Mouse (Mus musculus): ENCODE data around the gene Ptrh1. TPM values are rescaled to one million over a fixed set of nuclear protein-coding genes. Genes with fewer than 3 reads are reported as not detected.
A peak's percentile ranks its signal among the peaks of the same experiment; 100 is the strongest.

The Ptrh1 gene
- polyA plus RNA-seq, 1 experiment from 2014 or later: 5.9 TPM

GRCm38 (mm10) chr2:32740916-32741272 is 34.7 kb upstream of the Ptrh1 start, which contains the start of gene 6330409D20Rik:
Gene 6330409D20Rik, minus strand, starts transcription at chr2:32741016.
- Histone ChIP-seq H3K4me1 (peaks cover 29% of the 10 kb centered on the region), H3K4me3 (peak within 1 kb of the TSS; percentile 69), H3K9ac (peak within 1 kb of the TSS; percentile 90), H3K36me3 (replicated peaks) (peaks cover 11% of the 10 kb centered on the region), H3K4me2 (peak within 1 kb of the TSS; percentile 74), H3K27ac (peak within 1 kb of the TSS; percentile 90), H3K9me3 (no peaks in the 10 kb centered on the region), H3K27me3 (replicated peaks) (no peaks in the 10 kb centered on the region)
- ATAC-seq (replicated peaks): peak; percentile 8; the same call in 1 of the 2 replicates
- 3% methylated on average over 11 of the region's 11 CpGs for WGBS

- peak overlapping the region; percentile 90 for H3K27ac ChIP-seq
- peak overlapping the region; percentile 69 for H3K4me3 ChIP-seq
- peaks cover 29% of the 10 kb centered on the region for H3K4me1 ChIP-seq
- H3K9ac ChIP-seq: peak overlapping the region; percentile 90
- H3K9me3 ChIP-seq: no peaks in the 10 kb centered on the region
- H3K27me3 ChIP-seq (replicated peaks): no peaks in the 10 kb centered on the region
- peak; percentile 57 for ATAC-seq (replicated peaks)
- 4% methylated on average over 56 of the region's 58 CpGs for WGBS
- peak overlapping the region; percentile 74 for H3K4me2 ChIP-seq
- H3K36me3 ChIP-seq (replicated peaks): peaks cover 17% of the 10 kb centered on the region
These were observed 34.1 kb upstream of the Ptrh1 start for GRCm38 (mm10) chr2:32741273-32742172.

DNA sequence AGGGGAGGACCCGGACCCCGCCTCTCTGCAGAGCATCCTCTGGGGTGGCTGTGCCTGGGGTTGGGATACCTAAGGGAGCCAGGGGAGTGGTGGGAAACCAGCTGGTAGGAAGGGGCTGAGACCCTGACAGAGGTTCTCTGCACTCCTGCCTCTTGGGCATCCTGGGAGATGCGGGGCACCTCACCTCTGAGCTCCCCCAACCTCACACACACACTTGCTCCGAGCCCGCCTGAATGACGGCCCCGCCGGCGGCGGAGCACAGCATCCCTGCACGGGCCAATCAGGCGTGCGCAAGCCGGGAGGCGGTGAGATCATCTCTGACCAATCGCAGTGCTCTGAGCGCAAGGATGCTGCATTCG is 33.4 kb upstream of the Ptrh1 start:
- Histone ChIP-seq H3K4me2 (peak overlapping the region; percentile 74), H3K4me1 (peaks cover 29% of the 10 kb centered on the region), H3K27ac (peak overlapping the region; percentile 90), H3K27me3 (replicated peaks) (no peaks in the 10 kb centered on the region), H3K4me3 (peak overlapping the region; percentile 69), H3K36me3 (replicated peaks) (peaks cover 23% of the 10 kb centered on the region), H3K9me3 (no peaks in the 10 kb centered on the region), H3K9ac (peak overlapping the region; percentile 90)
- ATAC-seq (replicated peaks): peak; percentile 94
- WGBS: 9% methylated on average over 18 of the region's 18 CpGs

GRCm38 (mm10) chr2:32744272-32744982 is 31.2 kb upstream of the Ptrh1 start:
- 86% methylated on average over 15 of the region's 15 CpGs for WGBS
- H3K9ac ChIP-seq: no peak overlapping the region

GRCm38 (mm10) chr2:32749082-32749481 is 26.5 kb upstream of the Ptrh1 start:
- H3K36me3 ChIP-seq (replicated peaks): peaks cover 37% of the 10 kb centered on the region
- no peak overlapping the region for H3K4me3 ChIP-seq
- peaks cover 22% of the 10 kb centered on the region for H3K4me1 ChIP-seq
- no peak overlapping the region for H3K27ac ChIP-seq
- no peak overlapping the region for H3K4me2 ChIP-seq
- WGBS: 92% methylated on average over 16 of the region's 16 CpGs
- no peak for ATAC-seq (replicated peaks)
- H3K9me3 ChIP-seq: no peaks in the 10 kb centered on the region
- no peaks in the 10 kb centered on the region for H3K27me3 ChIP-seq (replicated peaks)
- no peak overlapping the region for H3K9ac ChIP-seq

More at GRCm38 (mm10) chr2:32744272-32744982, 31.2 kb upstream of the Ptrh1 start:
- H3K36me3 ChIP-seq (replicated peaks): peaks cover 32% of the 10 kb centered on the region
- H3K4me2 ChIP-seq: no peak overlapping the region
- H3K27me3 ChIP-seq (replicated peaks): no peaks in the 10 kb centered on the region
- H3K4me3 ChIP-seq: no peak overlapping the region
- H3K9me3 ChIP-seq: no peaks in the 10 kb centered on the region
- no peak for ATAC-seq (replicated peaks)
- H3K27ac ChIP-seq: no peak overlapping the region
- H3K4me1 ChIP-seq: peaks cover 29% of the 10 kb centered on the region

GRCm38 (mm10) chr2:32750199-32750598 is 25.4 kb upstream of the Ptrh1 start:
- Histone ChIP-seq H3K4me2 (no peak overlapping the region), H3K27me3 (replicated peaks) (no peaks in the 10 kb centered on the region), H3K27ac (0 out of 2 replicates have a peak overlapping the region, but pooled peaks have one; percentile 64), H3K36me3 (replicated peaks) (peaks cover 39% of the 10 kb centered on the region), H3K9me3 (no peaks in the 10 kb centered on the region), H3K4me3 (no peak overlapping the region), H3K4me1 (peaks cover 18% of the 10 kb centered on the region), H3K9ac (no peak overlapping the region)
- 72% methylated on average over 7 of the region's 7 CpGs for WGBS
- ATAC-seq (replicated peaks): no peak

- peak overlapping the region; percentile 25 for H3K4me3 ChIP-seq
- ATAC-seq (replicated peaks): peak; percentile 77
- H3K36me3 ChIP-seq (replicated peaks): peaks cover 31% of the 10 kb centered on the region; the same call in 1 of the 2 replicates
- H3K9me3 ChIP-seq: no peaks in the 10 kb centered on the region
- H3K4me1 ChIP-seq: peaks cover 18% of the 10 kb centered on the region
- no peaks in the 10 kb centered on the region for H3K27me3 ChIP-seq (replicated peaks)
- H3K4me2 ChIP-seq: peak overlapping the region; percentile 47
- peak overlapping the region; percentile 2; the same call in 1 of the 2 replicates for H3K9ac ChIP-seq
- H3K27ac ChIP-seq: peak overlapping the region; percentile 64
- WGBS: 7% methylated on average over 31 of the region's 31 CpGs
These were observed 24.5 kb upstream of the Ptrh1 start for GRCm38 (mm10) chr2:32750887-32751664.

DNA sequence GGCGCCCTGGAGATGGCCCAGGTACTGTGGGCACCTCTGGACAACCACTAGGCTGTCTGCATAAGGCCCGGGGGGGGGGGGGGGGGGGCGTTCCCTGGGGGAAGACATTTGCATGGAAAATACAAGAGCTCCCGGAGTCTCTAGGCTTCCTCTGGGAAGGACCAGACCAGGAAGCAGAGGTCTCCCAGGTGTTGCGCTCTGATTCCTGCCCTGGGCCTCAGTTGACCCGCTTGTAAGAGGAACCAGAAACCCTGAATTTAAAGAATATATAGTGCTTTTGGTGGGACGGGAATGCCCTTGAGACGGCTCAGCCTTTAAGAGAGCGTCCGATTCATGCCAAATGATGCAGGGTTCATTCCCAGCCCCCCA is 23.9 kb upstream of the Ptrh1 start:
- peak overlapping the region; percentile 64 for H3K27ac ChIP-seq
- H3K36me3 ChIP-seq (replicated peaks): peaks cover 25% of the 10 kb centered on the region; the same call in 1 of the 2 replicates
- ATAC-seq (replicated peaks): no peak
- 15% methylated on average over 9 of the region's 10 CpGs for WGBS
- peak overlapping the region; percentile 47 for H3K4me2 ChIP-seq
- peak overlapping the region; percentile 25 for H3K4me3 ChIP-seq
- no peaks in the 10 kb centered on the region for H3K9me3 ChIP-seq
- H3K4me1 ChIP-seq: peaks cover 20% of the 10 kb centered on the region
- no peaks in the 10 kb centered on the region for H3K27me3 ChIP-seq (replicated peaks)
- H3K9ac ChIP-seq: peak overlapping the region; percentile 2; the same call in 1 of the 2 replicates

DNA sequence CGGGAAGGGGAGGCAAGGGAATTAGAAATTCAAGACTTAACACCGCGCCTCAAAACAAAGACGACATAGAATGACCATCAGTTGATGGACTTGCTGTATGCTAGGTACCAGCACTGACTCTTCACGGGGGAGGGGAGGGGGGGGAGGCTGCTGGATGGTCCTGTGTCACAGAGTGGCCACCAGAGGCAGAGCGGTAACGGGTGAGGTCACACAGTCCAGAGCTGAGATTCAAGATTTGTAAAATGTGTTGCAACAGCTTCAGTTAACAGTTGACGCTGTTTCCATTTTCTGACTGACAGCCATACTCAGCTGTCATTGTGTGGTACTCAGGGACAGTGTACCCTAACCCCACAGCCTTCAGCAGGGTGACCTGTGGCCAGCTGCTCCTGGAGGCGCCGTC is 23.4 kb upstream of the Ptrh1 start:
- H3K9ac ChIP-seq: no peak overlapping the region
- H3K4me1 ChIP-seq: peaks cover 22% of the 10 kb centered on the region
- H3K4me3 ChIP-seq: no peak overlapping the region
- H3K36me3 ChIP-seq (replicated peaks): peaks cover 20% of the 10 kb centered on the region; the same call in 1 of the 2 replicates
- no peaks in the 10 kb centered on the region for H3K27me3 ChIP-seq (replicated peaks)
- H3K9me3 ChIP-seq: no peaks in the 10 kb centered on the region
- no peak for ATAC-seq (replicated peaks)
- no peak overlapping the region for H3K4me2 ChIP-seq
- WGBS: 63% methylated on average over 10 of the region's 10 CpGs
- H3K27ac ChIP-seq: no peak overlapping the region

- 30% methylated on average over 6 of the region's 6 CpGs for WGBS
- Histone ChIP-seq H3K4me3 (peak overlapping the region; percentile 80), H3K9me3 (no peaks in the 10 kb centered on the region), H3K4me2 (peak overlapping the region; percentile 56; the same call in 1 of the 2 replicates), H3K27me3 (replicated peaks) (no peaks in the 10 kb centered on the region), H3K36me3 (replicated peaks) (peaks cover 22% of the 10 kb centered on the region; the same call in 1 of the 2 replicates), H3K4me1 (peaks cover 18% of the 10 kb centered on the region), H3K27ac (peak overlapping the region; percentile 3; the same call in 1 of the 2 replicates), H3K9ac (no peak overlapping the region)
- ATAC-seq (replicated peaks): peak; percentile 43
These were observed 18.9 kb upstream of the Ptrh1 start for GRCm38 (mm10) chr2:32756674-32757055.

- H3K9me3 ChIP-seq: no peaks in the 10 kb centered on the region
- ATAC-seq (replicated peaks): peak; percentile 94
- H3K27me3 ChIP-seq (replicated peaks): no peaks in the 10 kb centered on the region
- peak within 1 kb of the TSS; percentile 80 for H3K4me3 ChIP-seq
- H3K9ac ChIP-seq: peak within 1 kb of the TSS; percentile 92
- H3K4me2 ChIP-seq: peak within 1 kb of the TSS; percentile 56
- WGBS: under 1% methylated on average over 66 of the region's 66 CpGs
- peaks cover 27% of the 10 kb centered on the region; the same call in 1 of the 2 replicates for H3K36me3 ChIP-seq (replicated peaks)
- H3K27ac ChIP-seq: peak within 1 kb of the TSS; percentile 93
- H3K4me1 ChIP-seq: peaks cover 15% of the 10 kb centered on the region
These were observed 18.3 kb upstream of the Ptrh1 start, which contains the start of gene Tor2a for GRCm38 (mm10) chr2:32757056-32757845. Gene Tor2a, plus strand, starts transcription at chr2:32757234.
